Mouse (Mus musculus): ENCODE results near the gene Topors.

The Topors gene

GRCm38 (mm10) chr4:40250984-40251383 is 18.7 kb downstream of the Topors start:
- no peak for DNase-seq (ENCODE audit: low spot score in 2 of 2)

DNA sequence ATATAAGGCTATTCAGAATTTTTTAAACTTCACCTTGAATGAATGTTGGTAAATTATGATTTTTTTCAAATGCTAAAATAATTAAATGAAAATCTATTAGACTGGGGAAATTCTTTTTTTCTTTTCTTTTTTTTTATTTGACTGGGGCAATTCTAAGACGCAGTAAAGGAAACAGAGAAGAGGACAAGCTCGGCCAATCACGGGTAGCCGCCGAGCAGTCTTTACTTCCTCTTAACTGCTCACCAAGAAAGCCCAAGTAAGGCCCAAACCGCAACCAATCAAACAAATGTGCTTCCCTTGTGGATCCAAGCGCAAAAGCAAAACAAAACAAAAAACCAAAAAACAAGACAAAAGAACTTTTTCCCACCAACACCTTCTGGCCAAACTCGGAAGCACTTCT is 25.6 kb downstream of the Topors start:
- no peak for DNase-seq (ENCODE audit: low spot score in 2 of 2)

DNA sequence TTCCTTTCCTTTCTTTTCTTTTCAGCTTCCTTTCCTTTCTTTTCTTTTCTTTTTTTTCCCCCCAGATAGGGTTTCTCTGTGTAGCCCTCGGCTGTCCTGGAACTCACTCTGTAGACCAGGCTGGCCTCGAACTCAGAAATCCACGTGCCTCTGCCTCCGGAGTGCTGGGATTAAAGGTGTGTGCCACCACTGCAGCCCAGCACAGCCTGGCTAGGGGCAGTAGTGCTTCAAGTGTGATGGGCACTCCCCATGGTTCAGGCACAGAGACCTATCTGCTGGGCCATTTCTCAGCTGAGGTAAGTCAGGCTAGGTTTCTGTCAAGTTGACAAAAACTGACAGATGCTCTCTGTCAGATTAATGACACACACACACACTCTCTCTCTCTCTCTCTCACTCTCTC is 26.6 kb downstream of the Topors start:
- DNase-seq (ENCODE audit: low spot score in 2 of 2) = no peak

GRCm38 (mm10) chr4:40241928-40242327 is 27.7 kb downstream of the Topors start:
- DNase-seq (ENCODE audit: low spot score in 2 of 2) = no peak

- no peak for DNase-seq (ENCODE audit: low spot score in 2 of 2)
Measured at GRCm38 (mm10) chr4:40240272-40240744, 29.3 kb downstream of the Topors start.

- no peak for DNase-seq (ENCODE audit: low spot score in 2 of 2)
Measured at GRCm38 (mm10) chr4:40239409-40240271, 30.0 kb downstream of the Topors start, which contains the start of gene Ddx58. TSS of gene Ddx58 (minus strand) at chr4:40239828.

GRCm38 (mm10) chr4:40238483-40239408 is 30.9 kb downstream of the Topors start:
- DNase-seq (ENCODE audit: low spot score in 2 of 2) = no peak

DNA sequence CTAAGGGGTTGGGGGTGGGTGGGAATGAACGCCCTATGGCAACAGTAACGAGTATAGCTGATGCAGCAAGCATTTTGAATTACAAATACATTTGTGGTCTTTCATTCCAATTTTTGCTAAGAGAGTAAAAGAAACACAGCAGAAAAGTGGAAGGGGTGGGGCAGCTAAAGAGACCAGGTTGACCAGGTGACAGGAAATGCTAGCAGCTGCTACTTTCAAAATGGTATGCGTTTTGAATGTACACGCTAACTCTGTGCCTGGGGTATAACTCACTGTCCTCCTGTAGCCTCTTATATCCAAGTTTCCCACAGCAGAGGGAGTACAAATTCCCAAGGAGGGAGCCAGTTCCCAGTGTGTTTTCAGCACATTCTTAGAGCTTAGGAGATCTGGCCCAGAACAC is 32.8 kb downstream of the Topors start:
- no peak for DNase-seq (ENCODE audit: low spot score in 2 of 2)

DNA sequence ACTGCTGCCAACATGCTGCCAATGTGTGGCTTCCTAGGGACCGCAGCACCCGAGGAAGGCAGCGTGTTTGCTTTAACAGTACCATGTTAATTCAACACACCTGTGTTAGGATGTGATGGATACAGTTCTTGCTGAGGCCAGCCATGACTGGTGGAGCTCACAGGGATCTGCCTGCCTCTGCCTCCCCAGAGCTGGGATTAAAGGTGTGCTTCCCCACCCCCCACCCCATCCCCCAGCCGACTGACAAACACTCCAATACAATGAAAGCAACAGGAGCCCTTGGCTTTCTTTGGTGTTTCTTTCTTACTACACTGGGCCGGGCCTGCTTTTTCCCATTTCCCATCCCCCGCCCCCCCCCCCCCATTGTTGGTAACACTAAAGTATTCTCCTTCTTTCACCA is 35.4 kb downstream of the Topors start:
- no peak for DNase-seq (ENCODE audit: low spot score in 2 of 2)

- DNase-seq (ENCODE audit: low spot score in 2 of 2) = no peak
Measured at GRCm38 (mm10) chr4:40233062-40233664, 36.5 kb downstream of the Topors start.

DNA sequence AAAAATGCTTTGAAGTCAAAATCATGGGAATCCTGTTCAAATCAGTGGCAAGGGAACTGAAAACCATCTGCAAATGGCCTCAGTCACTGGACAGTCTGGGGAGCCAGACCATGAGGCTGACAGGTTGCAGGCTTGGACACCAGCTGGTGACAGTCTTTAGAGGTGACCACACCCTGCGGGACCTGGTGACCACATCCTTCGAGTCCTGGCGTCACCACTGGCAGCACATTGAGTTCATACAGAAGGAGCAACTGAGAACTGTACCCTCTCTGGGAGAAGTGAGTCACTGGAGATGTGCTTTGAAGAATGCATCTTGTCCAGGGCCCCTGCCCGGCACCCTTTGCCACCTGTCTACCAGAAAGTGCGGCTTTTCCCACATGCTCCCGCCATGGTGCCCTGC is 39.9 kb downstream of the Topors start:
- no peak for DNase-seq (ENCODE audit: low spot score in 2 of 2)

DNA sequence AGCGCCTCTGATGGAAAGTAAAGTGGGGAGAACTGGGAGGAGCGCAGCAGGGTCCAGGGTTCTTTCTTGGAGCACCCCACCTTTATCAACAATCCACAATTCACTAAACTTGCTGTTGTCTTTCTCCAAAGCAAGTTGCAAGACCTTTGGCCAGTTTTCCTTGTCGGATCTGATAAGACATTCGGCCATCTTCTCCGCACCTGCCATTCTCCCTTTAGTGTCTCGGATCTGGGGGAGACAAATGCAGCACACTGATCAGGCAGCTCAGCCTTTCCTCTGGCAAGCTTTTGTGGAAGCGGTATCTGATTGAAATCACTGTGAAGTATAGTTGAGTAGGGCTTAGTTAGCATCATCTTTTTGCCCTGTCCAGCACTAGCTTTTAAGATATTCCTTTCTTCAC is 41.8 kb downstream of the Topors start:
- DNase-seq (ENCODE audit: low spot score in 2 of 2) = no peak

GRCm38 (mm10) chr4:40227131-40227530 is 42.5 kb downstream of the Topors start:
- DNase-seq (ENCODE audit: low spot score in 2 of 2) = no peak

GRCm38 (mm10) chr4:40226095-40226494 is 43.6 kb downstream of the Topors start:
- no peak for DNase-seq (ENCODE audit: low spot score in 2 of 2)

- no peak for DNase-seq (ENCODE audit: low spot score in 2 of 2)
Measured at GRCm38 (mm10) chr4:40221876-40222585, 47.6 kb downstream of the Topors start.

DNA sequence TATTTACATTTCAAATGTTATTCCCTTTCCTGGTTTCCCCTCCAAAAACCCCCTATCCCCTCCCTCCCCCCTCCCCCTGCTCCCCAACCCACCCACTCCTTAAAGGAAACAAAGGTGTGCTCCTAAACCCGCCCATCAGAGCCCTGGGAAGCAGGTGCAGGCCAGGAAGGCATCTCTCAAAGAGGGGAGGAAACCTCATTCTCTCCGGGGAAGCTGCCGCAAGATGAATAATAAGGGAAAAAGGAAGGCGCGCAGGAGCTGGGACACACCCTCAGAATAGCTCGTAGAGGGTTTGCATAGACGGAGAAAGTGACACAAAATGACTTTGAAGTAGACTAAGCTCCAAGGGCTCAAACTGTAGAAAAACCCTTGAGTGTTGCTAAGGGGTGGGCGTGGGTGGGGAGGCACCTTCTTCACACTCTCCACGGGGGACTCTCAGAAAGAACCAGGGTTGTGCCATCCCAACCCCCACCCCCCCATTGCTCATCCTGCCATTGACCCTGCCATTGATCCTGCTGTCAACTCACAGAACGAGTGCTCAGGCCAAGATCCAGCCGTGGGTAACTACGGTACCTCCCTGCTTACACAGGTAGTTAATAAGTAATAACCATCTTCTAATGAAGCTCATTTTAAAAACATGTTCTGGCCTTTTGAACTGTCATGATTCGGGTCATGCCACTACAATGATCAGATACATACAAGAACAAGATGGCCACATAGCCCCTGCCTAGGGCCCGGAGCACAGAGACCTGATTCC is 48.5 kb downstream of the Topors start:
- DNase-seq (ENCODE audit: low spot score in 2 of 2) = no peak

DNA sequence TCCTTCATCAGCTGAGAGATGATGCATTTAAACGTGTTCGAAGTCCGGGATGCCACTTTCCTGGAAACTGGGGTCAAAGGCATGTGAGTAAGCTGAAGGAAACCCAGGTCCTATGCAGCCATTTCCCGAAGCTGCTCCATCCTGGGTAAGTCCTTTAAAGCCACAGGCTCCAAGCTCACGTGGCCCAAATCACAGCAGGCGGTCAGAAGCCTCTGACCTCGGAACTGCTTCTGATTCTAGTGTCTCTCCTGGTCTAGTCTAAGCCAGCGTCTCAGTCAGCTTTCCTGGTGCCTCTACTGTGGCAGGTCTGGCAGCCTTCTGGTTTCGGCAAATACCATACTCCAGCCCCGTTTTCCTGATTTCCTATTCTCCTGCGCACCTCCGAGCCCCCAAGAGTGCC is 49.2 kb downstream of the Topors start:
- DNase-seq (ENCODE audit: low spot score in 2 of 2) = no peak

DNA sequence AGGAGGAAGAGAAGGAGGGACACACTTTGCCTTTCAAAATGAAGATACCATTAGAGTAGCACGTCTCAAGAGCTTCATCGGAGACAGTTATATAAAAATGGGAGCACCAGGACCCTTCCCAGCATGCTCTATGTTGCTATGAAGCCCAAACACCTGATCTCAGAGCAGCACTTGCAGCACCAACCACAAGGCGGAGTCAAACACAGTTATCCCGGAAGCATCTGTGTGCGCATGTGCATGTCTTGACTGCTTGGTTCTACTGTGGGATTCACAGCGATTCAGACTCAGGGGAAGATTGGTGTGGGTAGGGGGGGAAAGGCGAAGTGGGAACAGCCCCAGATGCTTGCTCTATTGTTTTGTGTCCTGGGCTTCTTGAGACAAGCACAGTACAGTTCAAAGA is 51.3 kb downstream of the Topors start:
- no peak for DNase-seq (ENCODE audit: low spot score in 2 of 2)

DNA sequence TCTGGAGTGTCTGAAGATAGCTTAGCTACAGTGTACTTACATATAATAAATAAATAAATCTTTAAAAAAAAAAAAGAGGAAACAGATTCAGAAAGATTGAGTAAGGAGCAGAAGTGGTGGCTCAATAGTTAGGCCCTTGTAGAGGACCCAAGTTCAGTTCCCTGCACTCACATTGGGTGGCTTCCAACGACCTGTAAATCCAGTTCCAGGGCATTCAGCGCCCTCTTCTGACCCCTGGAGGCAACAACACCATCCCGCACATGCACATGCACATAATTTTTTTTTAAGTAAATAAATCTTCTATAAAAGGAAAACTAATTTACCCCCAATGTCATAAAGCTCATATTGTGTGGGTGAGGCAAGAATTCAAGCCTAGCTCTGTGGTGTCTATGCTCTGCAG is 51.7 kb downstream of the Topors start:
- no peak for DNase-seq (ENCODE audit: low spot score in 2 of 2)

- no peak for DNase-seq (ENCODE audit: low spot score in 2 of 2)
Measured at GRCm38 (mm10) chr4:40212177-40212576, 57.5 kb downstream of the Topors start.

All from frontal cortex, postnatal 36 days (tissue).